Mouse (Mus musculus): ENCODE measurements around the gene Pet117.

The Pet117 gene

GRCm38 (mm10) chr2:144381741-144382140 lies 12.9 kb downstream of the Pet117 start:
- in situ Hi-C loops (cut with MboI; ENCODE audit: low sequenced_read_pairs), result no loop called here

GRCm38 (mm10) chr2:144382624-144383138 lies 13.9 kb downstream of the Pet117 start:
- in situ Hi-C loops (cut with MboI; ENCODE audit: low sequenced_read_pairs), result no loop called here

- in situ Hi-C loops (cut with MboI; ENCODE audit: low sequenced_read_pairs), result no loop called here
Observed at GRCm38 (mm10) chr2:144386296-144386695, 17.5 kb downstream of the Pet117 start.

- in situ Hi-C loops (cut with MboI; ENCODE audit: low sequenced_read_pairs), result no loop called here
Observed at GRCm38 (mm10) chr2:144388416-144388815, 19.6 kb downstream of the Pet117 start.

GRCm38 (mm10) chr2:144399531-144399930 lies 30.7 kb downstream of the Pet117 start:
- in situ Hi-C loops (cut with MboI; ENCODE audit: low sequenced_read_pairs), result no loop called here

GRCm38 (mm10) chr2:144400659-144401058 lies 31.9 kb downstream of the Pet117 start:
- in situ Hi-C loops (cut with MboI; ENCODE audit: low sequenced_read_pairs), result no loop called here

GRCm38 (mm10) chr2:144409037-144409436 lies 40.2 kb downstream of the Pet117 start:
- in situ Hi-C loops (cut with MboI; ENCODE audit: low sequenced_read_pairs), result no loop called here

GRCm38 (mm10) chr2:144410603-144411002 lies 41.8 kb downstream of the Pet117 start:
- in situ Hi-C loops (cut with MboI; ENCODE audit: low sequenced_read_pairs), result no loop called here

GRCm38 (mm10) chr2:144414646-144415045 lies 45.9 kb downstream of the Pet117 start:
- in situ Hi-C loops (cut with MboI; ENCODE audit: low sequenced_read_pairs), result no loop called here

- in situ Hi-C loops (cut with MboI; ENCODE audit: low sequenced_read_pairs), result no loop called here
Observed at GRCm38 (mm10) chr2:144416859-144417258, 48.1 kb downstream of the Pet117 start.

- in situ Hi-C loops (cut with MboI; ENCODE audit: low sequenced_read_pairs), result no loop called here
Observed at GRCm38 (mm10) chr2:144418062-144418461, 49.3 kb downstream of the Pet117 start.

- in situ Hi-C loops (cut with MboI; ENCODE audit: low sequenced_read_pairs), result no loop called here
Observed at GRCm38 (mm10) chr2:144422094-144422675, 53.4 kb downstream of the Pet117 start.
